Mouse (Mus musculus): ENCODE results near the gene Uroc1. TPM values are rescaled to one million over a fixed set of nuclear protein-coding genes. Genes with fewer than 3 reads are reported as not detected.
A peak's percentile ranks its signal among the peaks of the same experiment; 100 is the strongest.

The Uroc1 gene
- polyA plus RNA-seq, 1 experiment from 2014 or later, result 0.05 TPM

DNA sequence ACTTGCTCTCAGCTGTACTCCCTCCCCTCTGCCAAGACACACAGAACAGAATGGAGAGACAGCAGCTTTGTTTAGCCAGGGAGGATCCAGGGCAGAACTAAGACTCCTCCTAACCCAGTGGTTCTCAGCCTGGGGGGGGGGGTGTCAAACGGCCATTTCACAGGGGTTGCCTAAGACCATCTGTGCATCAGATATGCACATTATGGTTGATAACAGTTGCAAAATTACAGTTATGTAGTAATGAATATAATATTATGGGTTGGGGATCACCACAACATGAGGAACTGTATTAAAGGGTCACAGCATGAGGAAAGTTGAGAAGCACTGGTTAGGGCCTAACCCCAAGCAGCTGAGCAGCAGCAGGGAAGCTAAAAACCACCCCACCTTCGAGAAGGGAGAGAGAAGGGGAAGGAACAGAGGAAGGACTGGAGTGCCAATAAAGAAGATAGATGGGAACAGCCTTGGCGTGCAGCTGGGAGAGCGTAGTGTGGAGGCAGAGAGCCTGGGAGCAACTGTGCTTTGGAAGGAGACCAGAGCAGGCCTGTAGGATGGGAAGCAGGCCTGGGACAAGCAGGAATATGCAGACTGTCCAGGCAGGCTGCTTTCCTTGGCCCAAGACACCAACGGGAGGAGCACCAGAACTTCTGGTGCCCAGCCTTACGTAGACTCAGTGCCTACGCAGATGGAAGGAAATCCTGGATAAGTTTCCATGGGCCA is 13.5 kb upstream of the Uroc1 start:
- 0 out of 2 replicates have a peak, but pooled peaks cover 2% of the 10 kb centered on the region for H3K27me3 ChIP-seq (ENCODE audit: control insufficient read depth, insufficient read depth, low read length)
- H3K9me3 ChIP-seq (ENCODE audit: control insufficient read depth, low read length), result no peaks in the 10 kb centered on the region
- no peak for ATAC-seq (ENCODE audit: low FRiP score, low TSS enrichment)
- no peak overlapping the region for H3K9ac ChIP-seq (ENCODE audit: low read depth, low read length)
- no peak overlapping the region; the same call in 1 of the 2 replicates for H3K27ac ChIP-seq (ENCODE audit: low read depth, low read length)
- H3K4me2 ChIP-seq (replicated peaks; ENCODE audit: low read depth, low read length), result no peak overlapping the region
- no peaks in the 10 kb centered on the region for H3K36me3 ChIP-seq (ENCODE audit: control insufficient read depth, insufficient read depth, low read length)
- 62% methylated on average over 7 of the region's 7 CpGs for WGBS
- H3K4me3 ChIP-seq (ENCODE audit: low read length), result no peak overlapping the region
- peaks cover 4% of the 10 kb centered on the region; the same call in 1 of the 2 replicates for H3K4me1 ChIP-seq (ENCODE audit: control insufficient read depth, insufficient read depth, low read length)

DNA sequence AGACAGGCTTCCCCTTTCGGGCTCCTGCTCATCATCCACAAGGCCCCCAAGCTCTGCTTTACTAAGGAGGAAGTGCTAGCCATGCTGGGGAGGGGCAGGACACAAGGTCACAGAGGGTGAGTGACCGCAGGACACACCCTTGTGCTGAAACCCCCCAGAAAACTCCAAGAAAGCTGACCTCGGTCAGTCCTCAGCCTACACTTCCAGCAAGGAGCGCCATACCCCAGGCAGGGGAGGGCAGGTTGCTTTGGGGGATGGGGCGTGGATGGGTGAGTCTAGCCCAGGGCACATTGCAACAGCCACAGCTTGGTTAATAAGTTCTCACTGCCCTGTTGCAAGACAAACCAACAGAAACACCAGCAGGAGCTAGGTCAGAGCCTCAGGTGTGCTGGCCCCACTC is 12.7 kb upstream of the Uroc1 start:
- H3K9me3 ChIP-seq (ENCODE audit: control insufficient read depth, low read length), result no peaks in the 10 kb centered on the region
- no peak overlapping the region for H3K4me2 ChIP-seq (replicated peaks; ENCODE audit: low read depth, low read length)
- peaks cover 11% of the 10 kb centered on the region; the same call in 1 of the 2 replicates for H3K4me1 ChIP-seq (ENCODE audit: control insufficient read depth, insufficient read depth, low read length)
- 0 out of 2 replicates have a peak, but pooled peaks cover 2% of the 10 kb centered on the region for H3K27me3 ChIP-seq (ENCODE audit: control insufficient read depth, insufficient read depth, low read length)
- WGBS, result 50% methylated on average over 5 of the region's 5 CpGs
- no peak overlapping the region for H3K4me3 ChIP-seq (ENCODE audit: low read length)
- H3K27ac ChIP-seq (ENCODE audit: low read depth, low read length), result no peak overlapping the region; the same call in 1 of the 2 replicates
- H3K36me3 ChIP-seq (ENCODE audit: control insufficient read depth, insufficient read depth, low read length), result no peaks in the 10 kb centered on the region
- ATAC-seq (ENCODE audit: low FRiP score, low TSS enrichment), result peak; percentile 69; the same call in 1 of the 2 replicates
- H3K9ac ChIP-seq (ENCODE audit: low read depth, low read length), result no peak overlapping the region

DNA sequence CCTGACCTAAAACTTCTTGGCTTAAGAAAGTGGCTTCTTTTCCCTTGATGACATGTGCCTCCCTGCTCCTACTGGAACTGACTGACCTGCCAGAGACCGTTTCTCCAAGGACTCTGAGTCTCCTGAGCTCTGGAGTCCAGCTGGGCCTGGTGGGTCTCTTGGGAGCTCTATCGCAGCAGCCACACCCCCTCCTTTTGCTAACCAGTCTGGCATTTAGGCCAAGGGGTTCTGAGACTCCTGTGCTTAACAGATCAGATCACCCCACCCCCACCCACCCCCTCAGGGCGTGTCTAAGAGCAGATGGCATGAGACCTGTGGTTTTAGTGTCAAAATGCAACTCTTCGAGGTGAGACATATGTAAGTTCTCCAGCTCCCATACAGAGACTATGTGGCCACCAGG is 11.3 kb upstream of the Uroc1 start:
- WGBS, result 50% methylated on average over 4 of the region's 4 CpGs

DNA sequence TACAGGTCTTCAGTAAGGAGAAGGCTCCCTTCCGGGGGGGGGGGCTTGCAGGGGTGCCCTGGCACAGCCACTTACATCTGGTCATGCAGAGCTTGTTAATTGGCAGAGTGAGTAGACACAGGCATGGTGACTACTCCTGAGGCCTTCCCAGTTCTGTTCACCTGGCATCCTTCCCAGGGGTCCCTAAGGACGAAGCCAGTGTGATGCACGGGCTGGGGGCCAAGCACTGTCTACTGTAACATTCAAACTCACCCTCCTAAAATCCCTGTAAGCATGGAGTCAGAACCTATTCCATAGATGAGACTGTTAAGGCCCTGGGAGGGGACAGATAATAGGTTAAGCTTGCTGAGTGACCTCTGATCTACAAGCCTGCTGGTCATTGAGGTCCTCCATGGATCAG is 9.1 kb upstream of the Uroc1 start:
- Histone ChIP-seq H3K9me3 (ENCODE audit: control insufficient read depth, low read length) (no peaks in the 10 kb centered on the region), H3K9ac (ENCODE audit: low read depth, low read length) (no peak overlapping the region), H3K4me1 (ENCODE audit: control insufficient read depth, insufficient read depth, low read length) (peaks cover 12% of the 10 kb centered on the region; the same call in 1 of the 2 replicates), H3K4me3 (ENCODE audit: low read length) (no peak overlapping the region), H3K27ac (ENCODE audit: low read depth, low read length) (no peak overlapping the region), H3K4me2 (replicated peaks; ENCODE audit: low read depth, low read length) (no peak overlapping the region), H3K36me3 (ENCODE audit: control insufficient read depth, insufficient read depth, low read length) (no peaks in the 10 kb centered on the region), H3K27me3 (ENCODE audit: control insufficient read depth, insufficient read depth, low read length) (0 out of 2 replicates have a peak, but pooled peaks cover 2% of the 10 kb centered on the region)
- no peak for ATAC-seq (ENCODE audit: low FRiP score, low TSS enrichment)
- 83% methylated on average over 3 of the region's 3 CpGs for WGBS

More for the DNA sequence above, 11.3 kb upstream of the Uroc1 start:
- H3K9me3 ChIP-seq (ENCODE audit: control insufficient read depth, low read length), result no peaks in the 10 kb centered on the region
- H3K4me1 ChIP-seq (ENCODE audit: control insufficient read depth, insufficient read depth, low read length), result peaks cover 12% of the 10 kb centered on the region; the same call in 1 of the 2 replicates
- H3K27me3 ChIP-seq (ENCODE audit: control insufficient read depth, insufficient read depth, low read length), result 0 out of 2 replicates have a peak, but pooled peaks cover 2% of the 10 kb centered on the region
- H3K36me3 ChIP-seq (ENCODE audit: control insufficient read depth, insufficient read depth, low read length), result no peaks in the 10 kb centered on the region
- no peak overlapping the region for H3K4me3 ChIP-seq (ENCODE audit: low read length)
- H3K9ac ChIP-seq (ENCODE audit: low read depth, low read length), result no peak overlapping the region
- no peak for ATAC-seq (ENCODE audit: low FRiP score, low TSS enrichment)
- H3K4me2 ChIP-seq (replicated peaks; ENCODE audit: low read depth, low read length), result no peak overlapping the region
- H3K27ac ChIP-seq (ENCODE audit: low read depth, low read length), result no peak overlapping the region

GRCm38 (mm10) chr6:90324463-90324862 is 8.6 kb upstream of the Uroc1 start:
- Histone ChIP-seq H3K4me3 (ENCODE audit: low read length) (no peak overlapping the region; the same call in 1 of the 2 replicates), H3K4me1 (ENCODE audit: control insufficient read depth, insufficient read depth, low read length) (peaks cover 12% of the 10 kb centered on the region; the same call in 1 of the 2 replicates), H3K4me2 (replicated peaks; ENCODE audit: low read depth, low read length) (peak overlapping the region; percentile 46), H3K9me3 (ENCODE audit: control insufficient read depth, low read length) (no peaks in the 10 kb centered on the region), H3K27ac (ENCODE audit: low read depth, low read length) (no peak overlapping the region), H3K27me3 (ENCODE audit: control insufficient read depth, insufficient read depth, low read length) (0 out of 2 replicates have a peak, but pooled peaks cover 2% of the 10 kb centered on the region), H3K9ac (ENCODE audit: low read depth, low read length) (no peak overlapping the region), H3K36me3 (ENCODE audit: control insufficient read depth, insufficient read depth, low read length) (no peaks in the 10 kb centered on the region)
- WGBS, result 57% methylated on average over 3 of the region's 3 CpGs
- ATAC-seq (ENCODE audit: low FRiP score, low TSS enrichment), result no peak

DNA sequence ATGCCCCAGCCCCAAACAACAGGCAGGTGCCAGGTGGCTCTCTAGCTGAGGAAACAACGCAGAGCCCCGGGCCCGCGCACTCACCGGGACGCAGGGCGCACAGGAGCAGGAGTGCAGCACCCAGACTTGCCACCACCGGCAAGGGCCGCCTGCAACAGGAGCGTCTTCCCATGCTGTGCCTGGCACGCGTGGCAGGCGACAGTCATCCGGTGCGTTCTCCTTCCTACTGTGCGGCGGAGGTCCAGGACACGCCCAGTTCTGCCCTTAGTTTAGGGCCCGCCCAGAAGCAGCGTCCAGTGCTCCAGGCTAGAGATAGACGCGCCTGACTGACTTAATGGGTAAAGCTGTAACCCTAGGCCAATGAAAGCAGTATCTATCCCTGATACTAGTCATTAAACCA is 8.1 kb upstream of the Uroc1 start, which contains the start of gene Chst13:
TSS of gene Chst13 (minus strand) at position 195 of the 400 bp plus-strand sequence.
- no peak within 1 kb of the TSS for H3K27ac ChIP-seq (ENCODE audit: low read depth, low read length)
- no peak within 1 kb of the TSS for H3K9ac ChIP-seq (ENCODE audit: low read depth, low read length)
- peak within 1 kb of the TSS; percentile 29 for H3K4me3 ChIP-seq (ENCODE audit: low read length)
- 2% methylated on average over 22 of the region's 22 CpGs for WGBS
- no peaks in the 10 kb centered on the region for H3K36me3 ChIP-seq (ENCODE audit: control insufficient read depth, insufficient read depth, low read length)
- no peaks in the 10 kb centered on the region for H3K9me3 ChIP-seq (ENCODE audit: control insufficient read depth, low read length)
- H3K27me3 ChIP-seq (ENCODE audit: control insufficient read depth, insufficient read depth, low read length), result 0 out of 2 replicates have a peak, but pooled peaks cover 2% of the 10 kb centered on the region
- H3K4me1 ChIP-seq (ENCODE audit: control insufficient read depth, insufficient read depth, low read length), result peaks cover 10% of the 10 kb centered on the region; the same call in 1 of the 2 replicates
- ATAC-seq (ENCODE audit: low FRiP score, low TSS enrichment), result peak; percentile 67
- H3K4me2 ChIP-seq (replicated peaks; ENCODE audit: low read depth, low read length), result peak within 1 kb of the TSS; percentile 46

DNA sequence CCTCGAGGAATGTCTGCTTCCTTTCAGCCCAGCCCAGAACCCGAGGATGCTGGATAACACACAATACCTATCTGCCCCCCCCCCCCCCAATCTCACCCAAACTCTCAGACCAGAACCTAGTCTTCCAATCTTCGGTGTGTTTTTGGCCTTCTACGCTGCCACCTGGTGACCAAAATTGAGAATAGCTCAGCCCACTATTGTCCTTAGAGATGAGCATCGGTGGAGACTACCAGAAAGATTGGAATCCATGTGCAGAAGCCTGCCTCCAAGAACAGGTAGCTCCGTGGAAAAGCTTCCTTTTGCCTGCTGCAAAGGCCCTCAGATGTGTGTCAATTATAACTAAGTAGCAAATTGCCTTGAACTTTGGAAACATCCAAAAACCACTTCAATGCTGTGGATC is 5.4 kb upstream of the Uroc1 start:
- Histone ChIP-seq H3K4me1 (ENCODE audit: control insufficient read depth, insufficient read depth, low read length) (peaks cover 8% of the 10 kb centered on the region; the same call in 1 of the 2 replicates), H3K9ac (ENCODE audit: low read depth, low read length) (no peak overlapping the region), H3K27me3 (ENCODE audit: control insufficient read depth, insufficient read depth, low read length) (0 out of 2 replicates have a peak, but pooled peaks cover 2% of the 10 kb centered on the region), H3K9me3 (ENCODE audit: control insufficient read depth, low read length) (no peaks in the 10 kb centered on the region), H3K4me3 (ENCODE audit: low read length) (no peak overlapping the region), H3K4me2 (replicated peaks; ENCODE audit: low read depth, low read length) (no peak overlapping the region), H3K36me3 (ENCODE audit: control insufficient read depth, insufficient read depth, low read length) (no peaks in the 10 kb centered on the region), H3K27ac (ENCODE audit: low read depth, low read length) (no peak overlapping the region)
- 24% methylated on average over 6 of the region's 6 CpGs for WGBS
- no peak for ATAC-seq (ENCODE audit: low FRiP score, low TSS enrichment)

- 42% methylated on average over 1 of the region's 1 CpGs for WGBS
- Histone ChIP-seq H3K4me1 (ENCODE audit: control insufficient read depth, insufficient read depth, low read length) (peaks cover 6% of the 10 kb centered on the region; the same call in 1 of the 2 replicates), H3K9me3 (ENCODE audit: control insufficient read depth, low read length) (no peaks in the 10 kb centered on the region), H3K27ac (ENCODE audit: low read depth, low read length) (no peak overlapping the region), H3K27me3 (ENCODE audit: control insufficient read depth, insufficient read depth, low read length) (no peaks in the 10 kb centered on the region), H3K9ac (ENCODE audit: low read depth, low read length) (no peak overlapping the region), H3K36me3 (ENCODE audit: control insufficient read depth, insufficient read depth, low read length) (no peaks in the 10 kb centered on the region), H3K4me2 (replicated peaks; ENCODE audit: low read depth, low read length) (no peak overlapping the region), H3K4me3 (ENCODE audit: low read length) (no peak overlapping the region)
- no peak for ATAC-seq (ENCODE audit: low FRiP score, low TSS enrichment)
Observed at GRCm38 (mm10) chr6:90329953-90330352, 3.1 kb upstream of the Uroc1 start.

DNA sequence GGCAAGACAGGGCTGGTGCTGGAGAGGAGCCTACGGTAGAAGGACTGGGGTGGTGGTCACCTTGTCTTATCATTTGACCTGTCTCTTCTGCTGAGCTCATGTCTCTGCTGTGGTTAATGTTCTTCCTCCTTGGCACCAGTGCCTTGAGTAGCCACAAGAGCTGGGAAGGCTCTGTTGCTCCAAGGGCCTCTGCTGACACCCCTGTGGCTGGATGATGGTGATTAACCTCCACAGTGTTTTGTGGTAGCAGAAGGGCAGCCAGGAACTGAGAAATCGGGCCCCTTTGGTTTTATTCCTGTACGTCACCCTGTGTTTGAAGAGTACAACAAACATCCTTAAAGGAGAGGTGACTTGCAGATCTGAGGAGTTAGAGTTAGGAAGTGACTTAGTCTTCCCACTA is 1.2 kb downstream of the Uroc1 start:
- Histone ChIP-seq H3K9me3 (ENCODE audit: control insufficient read depth, low read length) (no peaks in the 10 kb centered on the region), H3K27ac (ENCODE audit: low read depth, low read length) (no peak overlapping the region), H3K4me1 (ENCODE audit: control insufficient read depth, insufficient read depth, low read length) (no peaks in the 10 kb centered on the region), H3K27me3 (ENCODE audit: control insufficient read depth, insufficient read depth, low read length) (no peaks in the 10 kb centered on the region), H3K9ac (ENCODE audit: low read depth, low read length) (no peak overlapping the region), H3K36me3 (ENCODE audit: control insufficient read depth, insufficient read depth, low read length) (no peaks in the 10 kb centered on the region), H3K4me3 (ENCODE audit: low read length) (no peak overlapping the region), H3K4me2 (replicated peaks; ENCODE audit: low read depth, low read length) (no peak overlapping the region)
- ATAC-seq (ENCODE audit: low FRiP score, low TSS enrichment), result no peak
- WGBS, result 70% methylated on average over 3 of the region's 3 CpGs

Data from kidney, embryonic 14.5 days (tissue).